Mouse (Mus musculus) testis, adult 2 months (tissue): ENCODE measurements around the gene Krt36. TPM values are rescaled to one million over a fixed set of nuclear protein-coding genes. Genes with fewer than 3 reads are reported as not detected.

ENCODE experiments used
- H3K27ac ChIP-seq: fragments of 200-500 bp; 2 replicates; pipeline ENCODE4 v1.5.1; 2012; ENCODE audit warnings: low read depth, low read length; ENCODE audit not compliant: control insufficient read depth, insufficient read depth
- H3K27me3 ChIP-seq: fragments of 200-500 bp; 2 replicates; pipeline ENCODE4 v1.6.1; 2012; ENCODE audit warnings: mild to moderate bottlenecking, low read length, moderate library complexity; ENCODE audit not compliant: control insufficient read depth, insufficient read depth
- H3K36me3 ChIP-seq: fragments of 200-500 bp; 2 replicates; pipeline ENCODE4 v1.6.1; 2012; ENCODE audit warnings: mild to moderate bottlenecking, low read length; ENCODE audit not compliant: control insufficient read depth, insufficient read depth
- H3K4me1 ChIP-seq: fragments of 200-500 bp; 2 replicates; pipeline ENCODE4 v1.6.1; 2012; ENCODE audit warnings: low read length; ENCODE audit not compliant: control insufficient read depth, insufficient read depth
- H3K4me3 ChIP-seq: fragments of 200-500 bp; 2 replicates; pipeline ENCODE4 v1.5.1; 2012; ENCODE audit warnings: low read depth, mild to moderate bottlenecking, low read length, moderate library complexity, mixed read lengths; ENCODE audit not compliant: control insufficient read depth
- CTCF ChIP-seq: fragments of 200-500 bp; IDR thresholded peaks from 2 replicates; pipeline ENCODE4 v1.5.1; 2012; ENCODE audit warnings: low read depth, mild to moderate bottlenecking, inconsistent platforms, low read length, moderate library complexity; ENCODE audit not compliant: control insufficient read depth, insufficient read depth, insufficient replicate concordance
- POLR2A ChIP-seq: fragments of 200-500 bp; IDR thresholded peaks from 2 replicates; pipeline ENCODE4 v1.6.1; 2012; ENCODE audit warnings: low read depth, mild to moderate bottlenecking, inconsistent platforms, low read length, moderate library complexity; ENCODE audit not compliant: control insufficient read depth
- polyA plus RNA-seq: library from polyadenylated mRNA; depleted of rRNA; stranded (reverse); fragments of >200 nt; gene quantifications from 2 replicates; pipeline ENCODE4 v1.2.3, GENCODE M21; 2012

Krt36 gene
- polyA plus RNA-seq, 1 experiment: not detected

- H3K4me3 ChIP-seq: no peak overlapping the region
- no peaks in the 10 kb centered on the region for H3K4me1 ChIP-seq
- H3K27ac ChIP-seq: no peak overlapping the region
- H3K36me3 ChIP-seq: no peaks in the 10 kb centered on the region
- TF ChIP-seq CTCF (no peak), POLR2A (no peak)
- no peaks in the 10 kb centered on the region for H3K27me3 ChIP-seq
These were observed 33.4 kb upstream of the Krt36 start for GRCm38 (mm10) chr11:100138809-100139208.

GRCm38 (mm10) chr11:100137693-100138092 lies 32.3 kb upstream of the Krt36 start:
- TF ChIP-seq POLR2A (no peak), CTCF (no peak)
- no peaks in the 10 kb centered on the region for H3K4me1 ChIP-seq
- H3K27me3 ChIP-seq: no peaks in the 10 kb centered on the region
- no peaks in the 10 kb centered on the region for H3K36me3 ChIP-seq
- no peak overlapping the region for H3K27ac ChIP-seq
- H3K4me3 ChIP-seq: no peak overlapping the region

- TF ChIP-seq CTCF (no peak), POLR2A (no peak)
- Histone ChIP-seq H3K36me3 (no peaks in the 10 kb centered on the region), H3K27ac (no peak overlapping the region), H3K4me3 (no peak overlapping the region), H3K4me1 (no peaks in the 10 kb centered on the region), H3K27me3 (no peaks in the 10 kb centered on the region)
These were observed 31.1 kb upstream of the Krt36 start for GRCm38 (mm10) chr11:100136559-100136958.

GRCm38 (mm10) chr11:100135731-100136130 lies 30.3 kb upstream of the Krt36 start, which contains the start of gene Krt15:
TSS of gene Krt15 (minus strand) at chr11:100135928.
- H3K4me1 ChIP-seq: no peaks in the 10 kb centered on the region

GRCm38 (mm10) chr11:100124901-100125300 lies 19.5 kb upstream of the Krt36 start:
- TF ChIP-seq POLR2A (no peak), CTCF (no peak)
- Histone ChIP-seq H3K36me3 (no peaks in the 10 kb centered on the region), H3K4me1 (peaks cover 3% of the 10 kb centered on the region; the same call in 1 of the 2 replicates), H3K27ac (no peak overlapping the region), H3K4me3 (no peak overlapping the region), H3K27me3 (no peaks in the 10 kb centered on the region)

More at GRCm38 (mm10) chr11:100135731-100136130, 30.3 kb upstream of the Krt36 start, which contains the start of gene Krt15:
- TF ChIP-seq CTCF: no peak
- TF ChIP-seq POLR2A: no peak
- Histone ChIP-seq H3K4me3 (no peak within 1 kb of the TSS), H3K36me3 (no peaks in the 10 kb centered on the region), H3K27ac (no peak within 1 kb of the TSS), H3K27me3 (no peaks in the 10 kb centered on the region)

GRCm38 (mm10) chr11:100121466-100121865 lies 16.0 kb upstream of the Krt36 start, which contains the start of gene Krt13:
TSS of gene Krt13 (minus strand) at chr11:100121566.
- Histone ChIP-seq H3K27me3 (no peaks in the 10 kb centered on the region), H3K36me3 (no peaks in the 10 kb centered on the region), H3K4me3 (no peak within 1 kb of the TSS), H3K27ac (no peak within 1 kb of the TSS), H3K4me1 (peaks cover 3% of the 10 kb centered on the region; the same call in 1 of the 2 replicates)
- no peak for TF ChIP-seq POLR2A
- no peak for TF ChIP-seq CTCF

GRCm38 (mm10) chr11:100120331-100120730 lies 14.9 kb upstream of the Krt36 start:
- Histone ChIP-seq H3K4me3 (no peak overlapping the region), H3K27me3 (no peaks in the 10 kb centered on the region), H3K36me3 (no peaks in the 10 kb centered on the region), H3K4me1 (peaks cover 3% of the 10 kb centered on the region; the same call in 1 of the 2 replicates), H3K27ac (no peak overlapping the region)
- TF ChIP-seq POLR2A (no peak), CTCF (no peak)

- H3K4me3 ChIP-seq: no peak overlapping the region
- H3K27me3 ChIP-seq: no peaks in the 10 kb centered on the region
- no peak overlapping the region for H3K27ac ChIP-seq
- H3K4me1 ChIP-seq: no peaks in the 10 kb centered on the region
- no peak for TF ChIP-seq POLR2A
- no peak for TF ChIP-seq CTCF
- no peaks in the 10 kb centered on the region for H3K36me3 ChIP-seq
These were observed 8.3 kb upstream of the Krt36 start for GRCm38 (mm10) chr11:100113742-100114029.
